Mouse (Mus musculus) kidney, postnatal 4 days (tissue): ENCODE results near the gene Fbrsl1.
A peak's percentile ranks its signal among the peaks of the same experiment; 100 is the strongest.

Experiments
- DNase-seq, 2 experiments: peaks; one replicate each; pipeline ENCODE4 v3.0.0; 2021; ENCODE audit warnings: mixed read lengths in 2 of 2

Fbrsl1 gene

DNA sequence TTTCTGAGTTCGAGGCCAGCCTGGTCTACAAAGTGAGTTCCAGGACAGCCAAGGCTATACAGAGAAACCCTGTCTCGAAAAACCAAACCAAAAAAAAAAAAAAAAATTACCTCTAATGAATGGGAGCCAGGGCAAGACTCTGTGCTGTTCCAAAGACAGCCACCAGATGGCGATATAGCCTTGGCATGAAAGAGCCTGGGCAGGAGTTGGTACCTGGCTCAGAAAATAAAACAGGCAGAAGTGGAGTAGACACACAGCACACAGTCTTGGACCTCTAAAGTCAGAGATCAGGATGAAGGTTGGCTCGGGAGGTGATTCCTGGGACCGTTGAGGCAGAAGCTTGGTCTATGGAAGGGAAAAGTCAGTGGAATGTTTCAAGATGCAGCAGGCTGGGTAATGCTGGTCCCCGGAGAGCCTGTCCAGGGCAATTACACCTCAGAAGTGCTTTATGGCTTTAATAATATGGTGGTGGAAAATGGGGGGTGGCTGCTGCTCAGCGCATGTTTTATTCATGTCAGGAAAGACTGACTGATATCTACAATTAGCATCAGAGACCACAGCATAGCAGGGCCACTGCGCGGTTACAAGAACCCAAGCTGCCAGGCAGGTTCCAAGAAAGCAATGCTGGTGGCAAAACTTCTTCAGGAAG is 90.6 kb downstream of the Fbrsl1 start:
- DNase-seq = peak; percentile 92 to 93

DNA sequence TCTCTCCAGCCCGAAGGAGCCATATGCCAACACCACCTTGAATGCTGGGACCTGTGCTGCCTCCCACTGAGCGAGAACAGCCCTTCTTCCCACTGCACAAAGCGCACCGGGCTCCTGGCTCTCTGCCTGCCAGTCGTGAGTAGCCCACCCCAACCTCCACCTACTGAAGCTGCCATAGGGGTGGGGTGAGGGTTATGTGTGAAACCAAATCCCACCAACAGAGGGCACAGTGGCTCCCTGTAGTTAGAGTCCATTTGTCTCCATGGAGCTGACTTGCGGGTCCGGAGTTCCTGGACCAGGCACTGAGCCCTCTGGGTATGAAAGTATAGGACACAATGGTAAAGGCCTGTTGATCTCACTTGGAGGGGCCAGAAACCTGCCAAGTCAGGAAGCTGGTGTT is 93.6 kb downstream of the Fbrsl1 start:
- DNase-seq = peak; percentile 67 to 74

DNA sequence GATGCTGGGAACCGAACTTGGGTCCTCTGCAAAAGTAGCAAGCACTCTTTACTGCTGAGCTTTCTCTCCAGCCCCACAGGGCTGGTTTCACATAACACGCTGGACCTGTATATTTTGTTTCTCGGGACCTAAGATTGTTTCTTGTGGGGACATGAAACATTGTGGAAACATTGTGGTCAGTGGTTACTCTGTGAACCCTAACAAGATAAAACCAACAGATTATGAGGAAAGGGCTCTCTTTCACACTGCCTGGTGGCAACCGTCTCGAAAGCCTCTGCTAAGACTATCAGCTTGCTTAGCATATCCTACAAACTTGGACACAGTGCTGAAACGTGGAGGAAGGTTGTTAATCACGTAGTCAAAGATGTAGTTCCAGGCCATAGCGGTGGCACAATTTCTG is 101.3 kb downstream of the Fbrsl1 start:
- no peak for DNase-seq

DNA sequence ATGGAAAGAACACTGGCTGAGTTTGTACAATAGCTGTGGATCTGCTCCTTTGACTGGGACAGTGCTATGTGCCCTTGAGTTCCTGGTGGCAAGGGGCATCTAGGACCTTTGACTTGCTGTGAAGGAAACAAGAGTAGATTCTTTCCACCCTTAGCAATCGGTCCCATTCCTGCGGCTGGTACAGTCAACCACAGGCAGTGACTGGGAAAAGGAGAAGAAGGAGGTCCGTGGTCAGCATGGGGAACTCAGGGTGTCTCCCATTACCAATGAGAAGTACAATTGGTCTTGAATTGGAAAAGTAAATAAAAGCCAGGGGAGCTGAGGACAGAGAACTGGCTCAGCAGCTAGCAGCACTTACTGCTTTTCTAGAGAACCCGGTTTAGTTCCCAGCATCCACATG is 102.8 kb downstream of the Fbrsl1 start:
- DNase-seq = no peak

DNA sequence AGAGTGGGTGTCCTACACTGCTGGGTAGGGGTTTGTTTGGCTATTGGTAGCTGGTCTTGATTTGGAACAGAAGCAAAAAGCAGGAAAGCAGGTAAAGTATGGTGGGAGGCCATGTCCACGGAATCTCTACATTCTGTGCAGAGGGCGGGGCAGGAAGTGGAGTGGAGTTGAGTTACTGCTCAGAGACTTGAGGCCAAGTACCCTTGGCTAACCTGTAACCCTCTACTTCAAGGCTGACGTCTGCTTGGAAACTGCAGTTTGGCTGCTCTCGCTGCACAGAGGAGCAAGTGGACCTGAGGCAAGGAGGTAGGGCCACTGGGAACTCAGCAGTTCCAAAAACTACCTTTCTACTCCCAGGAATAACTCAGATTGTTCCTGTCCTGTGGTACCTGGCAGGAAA is 103.8 kb downstream of the Fbrsl1 start, which contains the start of gene Lrcol1:
TSS of gene Lrcol1 (plus strand) at position 207 of the 400 bp plus-strand sequence.
- no peak for DNase-seq

DNA sequence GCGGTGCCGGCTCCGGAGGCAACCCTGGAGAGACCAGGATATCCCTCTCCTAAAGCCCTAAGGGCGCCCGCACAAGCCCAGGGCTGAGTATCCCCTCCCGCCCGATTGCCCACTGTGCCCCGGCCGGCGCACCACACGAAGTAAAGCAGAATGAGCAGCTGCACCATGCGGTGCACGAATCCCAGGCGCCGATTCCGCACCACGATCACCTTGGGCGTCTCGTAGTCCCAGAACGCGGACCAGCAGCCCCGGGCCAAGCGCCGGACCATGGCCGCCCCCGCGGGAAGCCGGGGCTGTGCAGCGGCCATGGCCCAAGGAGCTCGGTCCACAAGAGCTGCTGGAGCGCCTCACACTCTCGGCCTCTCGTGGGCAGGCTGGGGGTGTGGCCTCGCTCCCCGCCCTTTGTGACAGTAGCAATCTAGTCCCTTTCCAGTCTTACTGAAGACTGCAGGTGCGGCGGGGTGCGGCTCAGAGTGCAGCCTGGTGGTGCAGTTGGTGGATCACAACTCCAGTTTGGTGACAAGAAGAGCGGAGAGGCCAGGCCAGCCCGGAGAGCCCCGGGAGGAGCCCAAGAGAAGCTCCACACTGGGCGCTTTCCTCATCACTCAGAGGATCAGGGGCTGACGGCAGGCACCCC is 105.5 kb downstream of the Fbrsl1 start, which contains the start of gene P2rx2:
TSS of gene P2rx2 (minus strand) at position 565 of the 637 bp plus-strand sequence.
- DNase-seq = peak; percentile 59 to 73

DNA sequence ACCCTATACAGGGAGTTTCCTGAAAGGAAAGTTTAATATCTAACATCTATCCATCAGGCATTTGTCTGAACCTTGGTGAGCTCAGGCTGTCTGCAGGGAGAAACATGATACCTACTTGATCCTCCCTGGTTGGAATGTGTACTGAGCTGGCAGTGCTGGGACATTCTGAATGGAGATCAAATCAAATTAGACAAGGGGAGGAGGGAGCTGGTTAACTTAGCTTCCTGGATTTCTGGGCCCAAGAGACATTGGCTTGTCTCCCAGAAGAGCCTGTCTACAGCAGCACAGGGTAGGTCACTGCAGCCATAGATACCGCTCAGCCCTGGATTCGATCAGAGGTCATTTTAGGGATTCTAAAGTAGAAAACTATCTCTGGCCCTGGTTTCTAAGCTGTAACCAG is 109.5 kb downstream of the Fbrsl1 start:
- no peak for DNase-seq

DNA sequence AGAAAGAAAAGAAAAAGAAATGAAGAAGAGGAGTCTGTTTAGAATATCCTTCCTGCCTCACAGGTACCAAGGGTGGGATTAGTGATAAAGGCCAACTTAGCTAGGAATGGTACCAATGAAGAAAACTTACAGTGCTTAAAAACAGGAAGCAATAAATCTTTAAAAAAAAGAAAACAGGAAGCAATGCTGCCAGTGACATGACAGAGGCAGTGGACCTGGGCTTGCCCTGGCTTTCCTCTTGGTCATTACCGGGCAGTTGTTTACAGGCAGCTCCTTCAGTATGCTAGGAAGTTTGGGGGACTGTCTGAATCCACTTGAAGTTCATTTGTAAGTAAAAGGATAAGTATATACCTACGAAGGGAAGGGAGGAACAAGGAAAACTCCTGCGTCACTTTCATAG is 117.8 kb downstream of the Fbrsl1 start:
- DNase-seq = no peak

DNA sequence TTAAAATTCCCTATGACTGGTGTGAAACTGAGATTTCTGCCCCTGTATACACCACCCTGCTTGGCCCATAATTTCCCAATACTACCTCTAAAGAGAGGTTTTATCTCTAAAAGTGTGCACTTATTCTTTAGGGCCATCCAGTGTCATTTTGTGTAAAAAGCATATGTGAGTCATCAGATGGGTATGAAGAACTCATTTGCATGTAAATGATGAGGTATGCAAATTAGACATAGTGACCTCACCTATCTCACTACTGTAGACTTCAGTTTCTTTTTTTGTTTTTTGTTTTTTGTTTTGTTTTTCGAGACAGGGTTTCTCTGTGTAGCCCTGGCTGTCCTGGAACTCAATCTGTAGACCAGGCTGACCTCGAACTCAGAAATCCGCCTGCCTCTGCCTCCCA is 135.2 kb downstream of the Fbrsl1 start:
- no peak for DNase-seq
